Mouse (Mus musculus): ENCODE results near the gene Dnmt3l. TPM values are rescaled to one million over a fixed set of nuclear protein-coding genes. Genes with fewer than 3 reads are reported as not detected.

Dnmt3l gene
- polyA plus RNA-seq, 1 experiment from 2014 or later = not detected

DNA sequence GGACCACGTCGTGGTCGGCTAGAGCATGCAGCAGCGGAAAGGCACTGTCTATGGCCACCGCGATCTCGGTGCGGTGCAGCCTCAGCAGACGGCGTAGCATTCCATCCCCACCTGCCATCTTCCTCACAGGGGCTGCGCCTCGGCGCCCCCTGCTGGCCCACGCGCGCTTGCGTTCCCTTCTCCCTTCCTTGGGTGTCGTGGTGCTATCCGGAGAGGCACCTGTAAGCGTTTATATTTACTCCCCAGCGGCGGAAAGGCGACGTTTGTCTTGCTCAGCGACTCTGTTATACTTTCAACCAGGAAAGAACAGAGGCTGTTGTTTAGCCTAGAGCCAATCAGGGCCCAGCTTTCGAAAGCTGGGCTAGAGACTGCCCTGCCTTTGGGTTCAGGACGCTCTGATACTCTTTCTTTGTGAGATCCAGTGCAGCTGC lies 1.7 kb downstream of the Dnmt3l start, which contains the start of gene Aire:
Gene Aire (minus strand): TSS at position 205 of the 431 bp plus-strand sequence.
- 3% methylated on average over 27 of the region's 27 CpGs for WGBS
- Histone ChIP-seq H3K9me3 (ENCODE audit: control insufficient read depth, low read length) (no peaks in the 10 kb centered on the region), H3K4me3 (replicated peaks; ENCODE audit: low read depth, low read length) (peak within 1 kb of the TSS; percentile 26), H3K36me3 (ENCODE audit: control insufficient read depth, insufficient read depth, low read length) (no peaks in the 10 kb centered on the region), H3K9ac (replicated peaks; ENCODE audit: low read length) (peak within 1 kb of the TSS; percentile 9; the same call in 1 of the 2 replicates), H3K27me3 (ENCODE audit: control insufficient read depth, insufficient read depth, low read length) (no peaks in the 10 kb centered on the region), H3K4me2 (ENCODE audit: low read length) (peak within 1 kb of the TSS; percentile 51), H3K4me1 (ENCODE audit: control insufficient read depth, insufficient read depth, low read length) (no peaks in the 10 kb centered on the region), H3K27ac (replicated peaks; ENCODE audit: low read depth, low read length) (no peak within 1 kb of the TSS)
- peak; percentile 66; the same call in 1 of the 2 replicates for ATAC-seq (ENCODE audit: low FRiP score, low TSS enrichment)
- DNase-seq = peak; percentile 83

DNA sequence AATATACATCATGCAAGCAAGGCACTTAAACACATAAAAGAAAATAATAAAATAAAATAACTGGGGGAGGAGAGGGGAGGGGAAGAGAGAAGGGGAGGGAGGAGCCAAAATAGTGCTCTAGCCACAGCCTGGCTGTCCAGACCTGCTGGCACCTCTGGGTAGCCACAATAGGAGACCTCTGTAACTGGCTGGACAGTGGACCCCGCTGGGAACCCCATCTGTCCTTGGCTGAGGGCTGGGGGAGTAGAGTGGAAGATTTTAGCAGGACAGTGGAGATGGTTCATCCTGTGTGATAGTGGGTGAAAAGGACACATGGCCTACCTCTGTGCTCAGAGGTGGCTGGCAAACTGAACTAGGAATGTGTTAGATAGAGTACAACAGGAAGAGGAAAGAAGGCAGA lies 2.8 kb downstream of the Dnmt3l start:
- Histone ChIP-seq H3K27me3 (ENCODE audit: control insufficient read depth, insufficient read depth, low read length) (no peaks in the 10 kb centered on the region), H3K9ac (replicated peaks; ENCODE audit: low read length) (no peak overlapping the region), H3K4me1 (ENCODE audit: control insufficient read depth, insufficient read depth, low read length) (no peaks in the 10 kb centered on the region), H3K27ac (replicated peaks; ENCODE audit: low read depth, low read length) (no peak overlapping the region), H3K9me3 (ENCODE audit: control insufficient read depth, low read length) (no peaks in the 10 kb centered on the region), H3K4me2 (ENCODE audit: low read length) (no peak overlapping the region), H3K36me3 (ENCODE audit: control insufficient read depth, insufficient read depth, low read length) (no peaks in the 10 kb centered on the region), H3K4me3 (replicated peaks; ENCODE audit: low read depth, low read length) (no peak overlapping the region)
- DNase-seq (no peak), ATAC-seq (ENCODE audit: low FRiP score, low TSS enrichment) (no peak)
- WGBS = 79% methylated on average over 1 of the region's 1 CpGs

DNA sequence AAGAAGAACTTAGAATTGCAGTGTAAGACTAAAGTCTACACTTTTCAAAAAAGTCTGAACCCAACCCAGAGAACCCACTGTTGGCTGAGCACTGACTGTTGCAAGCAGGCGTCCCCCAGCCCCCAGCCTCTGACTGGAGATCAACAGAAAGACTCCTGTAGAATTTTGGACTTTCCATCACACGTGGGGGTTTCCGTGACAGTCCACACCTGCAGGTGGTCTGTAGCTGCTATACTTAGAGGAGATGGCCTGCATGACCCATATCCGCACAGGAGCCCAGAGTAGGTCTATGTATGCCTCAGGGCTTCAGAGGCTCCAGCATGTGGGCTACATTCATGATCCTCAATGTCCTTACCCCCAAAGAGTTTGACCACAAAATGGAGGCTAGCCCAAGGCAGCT lies 4.6 kb downstream of the Dnmt3l start:
- ATAC-seq (ENCODE audit: low FRiP score, low TSS enrichment) (no peak), DNase-seq (no peak)
- Histone ChIP-seq H3K27ac (replicated peaks; ENCODE audit: low read depth, low read length) (no peak overlapping the region), H3K9me3 (ENCODE audit: control insufficient read depth, low read length) (no peaks in the 10 kb centered on the region), H3K4me1 (ENCODE audit: control insufficient read depth, insufficient read depth, low read length) (no peaks in the 10 kb centered on the region), H3K4me2 (ENCODE audit: low read length) (no peak overlapping the region), H3K27me3 (ENCODE audit: control insufficient read depth, insufficient read depth, low read length) (no peaks in the 10 kb centered on the region), H3K9ac (replicated peaks; ENCODE audit: low read length) (no peak overlapping the region), H3K36me3 (ENCODE audit: control insufficient read depth, insufficient read depth, low read length) (no peaks in the 10 kb centered on the region), H3K4me3 (replicated peaks; ENCODE audit: low read depth, low read length) (no peak overlapping the region)
- 82% methylated on average over 4 of the region's 4 CpGs for WGBS

DNA sequence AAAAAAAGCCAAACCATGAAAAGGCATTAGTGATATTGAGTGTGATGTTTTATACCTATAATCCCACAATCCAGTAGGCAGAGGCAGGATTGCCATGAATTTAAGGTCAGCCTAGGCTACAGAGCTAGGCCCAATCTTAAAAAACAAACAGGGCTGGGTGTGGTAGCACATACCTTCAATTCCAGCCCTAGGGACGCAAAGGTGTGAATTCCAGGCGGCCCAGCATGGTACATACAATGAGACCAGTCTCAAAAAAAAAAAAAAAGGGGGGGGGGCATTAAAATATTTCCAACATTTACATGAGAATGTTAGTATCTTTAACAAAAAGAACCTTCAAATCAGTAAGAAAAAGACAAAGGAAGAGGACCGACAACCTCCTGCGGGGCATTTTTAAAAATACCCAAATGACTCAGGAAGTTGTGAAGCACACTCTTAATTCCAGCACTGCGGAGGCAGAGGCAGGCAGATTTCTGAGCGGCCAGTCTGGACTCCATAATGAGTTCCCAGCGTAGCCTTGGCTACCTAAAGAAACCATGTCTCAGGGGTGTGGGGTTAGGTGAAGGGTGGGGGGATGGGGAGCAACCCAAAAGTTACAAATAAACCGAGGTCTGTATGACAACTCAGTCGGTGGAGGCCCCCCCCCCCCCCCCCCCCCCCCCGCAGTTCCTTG lies 6.4 kb downstream of the Dnmt3l start:
- ATAC-seq (ENCODE audit: low FRiP score, low TSS enrichment) = no peak
- Histone ChIP-seq H3K9ac (replicated peaks; ENCODE audit: low read length) (no peak overlapping the region), H3K36me3 (ENCODE audit: control insufficient read depth, insufficient read depth, low read length) (no peaks in the 10 kb centered on the region), H3K9me3 (ENCODE audit: control insufficient read depth, low read length) (no peaks in the 10 kb centered on the region), H3K4me1 (ENCODE audit: control insufficient read depth, insufficient read depth, low read length) (no peaks in the 10 kb centered on the region), H3K4me2 (ENCODE audit: low read length) (no peak overlapping the region), H3K27ac (replicated peaks; ENCODE audit: low read depth, low read length) (no peak overlapping the region), H3K4me3 (replicated peaks; ENCODE audit: low read depth, low read length) (no peak overlapping the region), H3K27me3 (ENCODE audit: control insufficient read depth, insufficient read depth, low read length) (no peaks in the 10 kb centered on the region)
- DNase-seq = no peak
- 88% methylated on average over 10 of the region's 10 CpGs for WGBS

DNA sequence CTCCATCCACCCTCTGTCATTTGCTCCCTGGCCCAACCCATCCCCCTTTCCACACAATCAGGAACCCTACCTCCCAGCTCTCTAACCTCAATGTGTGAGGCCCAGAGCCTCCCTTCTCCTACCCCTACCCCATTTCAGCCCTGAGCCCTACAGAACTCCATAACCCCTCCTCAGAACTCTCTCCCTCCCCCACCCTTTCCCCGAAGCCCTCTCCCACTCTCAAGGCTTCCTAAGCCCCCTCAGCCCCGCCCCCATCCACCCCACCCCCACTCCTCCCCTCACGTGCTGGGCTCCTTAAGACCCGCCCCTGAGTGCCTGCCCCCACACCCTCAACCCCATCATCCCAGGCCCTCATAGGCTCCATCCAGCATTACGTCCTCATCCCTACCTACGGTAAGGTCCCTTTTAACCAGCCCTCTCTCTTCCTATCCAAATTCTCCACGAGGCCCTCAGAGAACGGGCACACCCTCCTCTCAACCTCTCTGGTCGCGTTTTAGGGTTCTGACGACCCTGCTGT lies 7.8 kb downstream of the Dnmt3l start:
- no peak for DNase-seq
- no peak overlapping the region for H3K4me2 ChIP-seq (ENCODE audit: low read length)
- H3K4me1 ChIP-seq (ENCODE audit: control insufficient read depth, insufficient read depth, low read length) = no peaks in the 10 kb centered on the region
- no peak for ATAC-seq (ENCODE audit: low FRiP score, low TSS enrichment)
- no peaks in the 10 kb centered on the region for H3K36me3 ChIP-seq (ENCODE audit: control insufficient read depth, insufficient read depth, low read length)
- H3K9me3 ChIP-seq (ENCODE audit: control insufficient read depth, low read length) = no peaks in the 10 kb centered on the region
- H3K4me3 ChIP-seq (replicated peaks; ENCODE audit: low read depth, low read length) = no peak overlapping the region
- no peaks in the 10 kb centered on the region for H3K27me3 ChIP-seq (ENCODE audit: control insufficient read depth, insufficient read depth, low read length)
- H3K27ac ChIP-seq (replicated peaks; ENCODE audit: low read depth, low read length) = no peak overlapping the region
- H3K9ac ChIP-seq (replicated peaks; ENCODE audit: low read length) = no peak overlapping the region
- 60% methylated on average over 11 of the region's 11 CpGs for WGBS

DNA sequence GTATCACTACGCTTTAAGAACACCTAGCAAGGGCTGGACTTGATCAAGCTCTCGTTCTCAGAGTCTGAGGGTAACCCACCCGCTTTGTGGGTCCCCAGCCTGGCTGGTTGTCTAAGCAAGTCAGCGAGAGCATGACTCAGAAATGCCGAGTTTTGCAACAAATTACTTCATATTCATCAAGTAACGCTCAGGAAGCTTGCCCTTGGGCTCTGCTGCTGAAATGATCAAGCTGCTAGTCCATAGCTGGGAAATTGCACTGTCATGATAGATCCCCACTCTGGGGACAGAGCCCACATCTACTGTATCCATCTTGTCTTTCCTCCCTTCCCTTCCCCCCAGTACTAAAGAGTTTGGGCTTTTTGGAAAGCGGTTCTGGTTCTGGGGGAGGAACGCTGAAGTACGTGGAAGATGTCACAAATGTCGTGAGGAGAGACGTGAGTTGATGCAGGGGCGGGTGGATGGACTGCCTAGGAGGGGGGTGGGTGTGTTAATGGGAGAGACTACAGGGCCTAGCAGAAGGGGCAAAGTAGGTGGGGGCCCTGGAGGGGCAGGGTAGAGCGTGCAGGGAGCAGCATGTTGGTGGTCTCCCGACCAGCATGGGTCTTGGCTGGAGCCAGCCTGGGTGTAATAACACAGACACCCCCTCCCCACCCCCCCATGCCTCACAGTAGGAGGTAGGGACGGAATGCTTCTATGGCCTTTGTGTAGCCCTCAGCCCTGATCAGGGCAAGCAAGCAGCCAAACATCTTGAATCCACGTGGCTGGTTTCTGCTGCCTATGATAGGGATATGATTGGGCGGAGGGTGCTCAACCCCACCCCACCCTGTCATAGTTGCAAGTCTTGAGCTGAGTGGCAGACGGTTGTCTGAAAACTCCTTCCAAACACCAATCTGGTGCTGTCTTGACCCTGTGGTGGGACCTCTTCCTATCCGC lies 13.2 kb downstream of the Dnmt3l start:
- Histone ChIP-seq H3K9me3 (ENCODE audit: control insufficient read depth, low read length) (no peaks in the 10 kb centered on the region), H3K36me3 (ENCODE audit: control insufficient read depth, insufficient read depth, low read length) (no peaks in the 10 kb centered on the region), H3K4me2 (ENCODE audit: low read length) (no peak overlapping the region), H3K4me1 (ENCODE audit: control insufficient read depth, insufficient read depth, low read length) (no peaks in the 10 kb centered on the region), H3K4me3 (replicated peaks; ENCODE audit: low read depth, low read length) (no peak overlapping the region), H3K9ac (replicated peaks; ENCODE audit: low read length) (no peak overlapping the region), H3K27me3 (ENCODE audit: control insufficient read depth, insufficient read depth, low read length) (no peaks in the 10 kb centered on the region), H3K27ac (replicated peaks; ENCODE audit: low read depth, low read length) (no peak overlapping the region)
- DNase-seq = peak; percentile 2
- ATAC-seq (ENCODE audit: low FRiP score, low TSS enrichment) = no peak
- 74% methylated on average over 19 of the region's 19 CpGs for WGBS

DNA sequence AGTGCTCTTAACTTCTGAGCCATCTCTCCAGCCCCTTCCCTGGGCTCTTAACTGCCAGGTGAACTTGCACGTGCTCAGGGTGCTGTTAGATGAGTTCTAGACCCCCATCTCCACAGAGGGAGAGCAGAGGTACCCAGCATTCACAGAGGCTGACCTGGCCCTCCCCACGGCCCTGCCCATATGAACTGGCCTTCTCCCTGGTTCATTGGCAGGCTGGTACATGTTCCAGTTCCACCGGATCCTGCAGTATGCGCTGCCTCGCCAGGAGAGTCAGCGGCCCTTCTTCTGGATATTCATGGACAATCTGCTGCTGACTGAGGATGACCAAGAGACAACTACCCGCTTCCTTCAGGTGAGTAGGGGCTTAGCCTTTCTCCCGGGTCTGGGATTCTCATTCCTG lies 15.3 kb downstream of the Dnmt3l start:
- H3K27me3 ChIP-seq (ENCODE audit: control insufficient read depth, insufficient read depth, low read length) = no peaks in the 10 kb centered on the region
- no peak overlapping the region for H3K27ac ChIP-seq (replicated peaks; ENCODE audit: low read depth, low read length)
- no peak overlapping the region for H3K9ac ChIP-seq (replicated peaks; ENCODE audit: low read length)
- no peaks in the 10 kb centered on the region for H3K4me1 ChIP-seq (ENCODE audit: control insufficient read depth, insufficient read depth, low read length)
- DNase-seq = no peak
- no peak overlapping the region for H3K4me2 ChIP-seq (ENCODE audit: low read length)
- H3K36me3 ChIP-seq (ENCODE audit: control insufficient read depth, insufficient read depth, low read length) = no peaks in the 10 kb centered on the region
- no peaks in the 10 kb centered on the region for H3K9me3 ChIP-seq (ENCODE audit: control insufficient read depth, low read length)
- no peak overlapping the region for H3K4me3 ChIP-seq (replicated peaks; ENCODE audit: low read depth, low read length)
- WGBS = 91% methylated on average over 8 of the region's 8 CpGs
- no peak for ATAC-seq (ENCODE audit: low FRiP score, low TSS enrichment)

DNA sequence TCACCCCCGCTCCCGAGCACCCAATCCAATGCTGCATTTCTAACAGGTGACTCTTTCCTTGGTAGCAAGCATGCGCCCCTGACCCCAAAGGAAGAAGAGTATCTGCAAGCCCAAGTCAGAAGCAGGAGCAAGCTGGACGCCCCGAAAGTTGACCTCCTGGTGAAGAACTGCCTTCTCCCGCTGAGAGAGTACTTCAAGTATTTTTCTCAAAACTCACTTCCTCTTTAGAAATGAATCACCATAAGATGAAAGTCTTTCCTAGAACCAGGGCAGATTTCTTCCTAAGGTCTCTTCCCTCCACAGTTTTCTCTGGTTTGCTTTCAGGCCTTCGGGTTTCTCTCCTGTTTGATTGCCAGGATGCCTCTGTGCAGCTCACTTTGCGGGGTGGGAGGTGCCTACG lies 21.4 kb downstream of the Dnmt3l start:
- H3K9me3 ChIP-seq (ENCODE audit: control insufficient read depth, low read length) = no peaks in the 10 kb centered on the region
- no peaks in the 10 kb centered on the region; the same call in 1 of the 2 replicates for H3K27me3 ChIP-seq (ENCODE audit: control insufficient read depth, insufficient read depth, low read length)
- H3K4me1 ChIP-seq (ENCODE audit: control insufficient read depth, insufficient read depth, low read length) = no peaks in the 10 kb centered on the region
- H3K4me2 ChIP-seq (ENCODE audit: low read length) = no peak overlapping the region
- no peak for DNase-seq
- no peak for ATAC-seq (ENCODE audit: low FRiP score, low TSS enrichment)
- H3K27ac ChIP-seq (replicated peaks; ENCODE audit: low read depth, low read length) = no peak overlapping the region
- 92% methylated on average over 9 of the region's 9 CpGs for WGBS
- no peak overlapping the region for H3K9ac ChIP-seq (replicated peaks; ENCODE audit: low read length)
- no peak overlapping the region for H3K4me3 ChIP-seq (replicated peaks; ENCODE audit: low read depth, low read length)
- no peaks in the 10 kb centered on the region for H3K36me3 ChIP-seq (ENCODE audit: control insufficient read depth, insufficient read depth, low read length)

Measured in midbrain, embryonic 14.5 days (tissue).